Mouse (Mus musculus) midbrain, embryonic 15.5 days (tissue): ENCODE measurements around the gene Mrpl53. TPM values are rescaled to one million over a fixed set of nuclear protein-coding genes. Genes with fewer than 3 reads are reported as not detected.

Experiments used
- ATAC-seq: fragments of 200-750 bp; cut with Nextera tagmentation; replicated peaks from 2 replicates; pipeline ENCODE4 v1.8.0; 2017; ENCODE audit warnings: moderate TSS enrichment
- H3K27ac ChIP-seq: fragments of 300-500 bp; sonication (generic); 2 replicates; pipeline ENCODE4 v1.5.1; 2015; ENCODE audit warnings: mild to moderate bottlenecking, inconsistent platforms
- H3K27me3 ChIP-seq: fragments of 300-500 bp; sonication (generic); replicated peaks from 2 replicates; pipeline ENCODE4 v1.6.1; 2015; ENCODE audit warnings: inconsistent platforms
- H3K36me3 ChIP-seq: fragments of 300-500 bp; sonication (generic); replicated peaks from 2 replicates; pipeline ENCODE4 v1.6.1; 2015; ENCODE audit warnings: inconsistent platforms
- H3K4me1 ChIP-seq: fragments of 300-500 bp; sonication (generic); 2 replicates; pipeline ENCODE4 v1.6.1; 2015; ENCODE audit warnings: inconsistent platforms
- H3K4me2 ChIP-seq: fragments of 300-500 bp; sonication (generic); 2 replicates; pipeline ENCODE4 v1.6.1; 2015; ENCODE audit warnings: inconsistent platforms, mild to moderate bottlenecking, moderate library complexity
- H3K4me3 ChIP-seq: fragments of 300-500 bp; sonication (generic); 2 replicates; pipeline ENCODE4 v1.5.1; 2015; ENCODE audit warnings: mild to moderate bottlenecking, inconsistent platforms
- H3K9ac ChIP-seq: fragments of 300-500 bp; sonication (generic); 2 replicates; pipeline ENCODE4 v1.6.1; 2015; ENCODE audit warnings: mild to moderate bottlenecking, inconsistent platforms
- H3K9me3 ChIP-seq: fragments of 300-500 bp; sonication (generic); 2 replicates; pipeline ENCODE4 v1.6.1; 2016; ENCODE audit warnings: inconsistent platforms
- WGBS: fragments of 180-500 bp; shearing (Covaris S2); methylation state at CpG from one replicate; pipeline ENCODE4 v1.1.7; 2015; ENCODE audit warnings: mixed read lengths; 5-methylcytosine and 5-hydroxymethylcytosine counted together
- polyA plus RNA-seq: library from polyadenylated mRNA; unstranded; fragments of >200 nt; fragmentation: Nextera tagmentation; extraction: Ambion mirVana; gene quantifications from 2 replicates; pipeline ENCODE4 v1.2.1, GENCODE M21; 2015

Gene Mrpl53
- polyA plus RNA-seq, 1 experiment from 2014 or later, result 102 TPM

DNA sequence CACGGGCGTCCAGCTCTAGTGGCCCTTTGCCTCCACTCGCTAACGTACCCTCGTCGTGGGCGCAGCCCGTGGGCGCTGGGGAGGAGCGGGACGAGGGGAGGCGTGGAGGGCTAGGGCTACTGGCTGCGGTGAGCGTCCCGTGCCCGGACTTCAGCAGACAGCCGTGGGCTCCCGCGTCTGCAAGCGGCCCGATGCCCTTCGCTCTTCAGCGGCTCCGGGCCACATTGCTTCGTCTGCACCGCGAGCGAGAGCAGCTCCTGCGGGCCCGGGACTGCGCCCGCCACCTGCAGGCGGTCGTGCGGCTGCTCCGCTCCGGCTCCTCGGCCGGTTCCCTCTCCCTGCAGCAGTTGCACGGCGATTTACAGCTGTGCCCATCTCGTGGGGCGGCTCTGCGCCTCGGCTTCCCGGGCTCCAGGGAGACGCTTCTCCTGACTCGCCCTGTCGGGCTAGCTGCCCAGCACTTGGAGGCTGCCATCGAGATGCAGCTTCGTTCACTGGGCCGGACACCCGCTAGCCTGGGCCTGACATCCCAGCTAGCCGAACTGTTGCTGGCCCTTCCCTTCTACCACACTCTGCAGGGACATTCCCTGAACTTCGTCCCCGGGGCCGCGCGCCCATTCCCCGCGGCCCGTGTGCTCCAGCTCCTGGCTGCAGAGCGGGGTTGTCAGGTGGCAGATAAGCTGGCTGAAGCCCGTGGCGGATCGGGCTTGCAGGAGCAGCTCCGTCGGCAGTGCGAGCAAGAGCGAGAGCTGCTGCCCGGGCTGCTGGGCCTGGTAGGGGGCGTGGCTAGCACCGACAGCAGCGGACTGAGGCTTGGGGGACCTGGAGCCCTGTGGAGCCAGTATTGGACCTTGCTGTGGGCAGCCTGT, 6.9 kb upstream of the Mrpl53 start:
- Histone ChIP-seq H3K4me3 (peak overlapping the region; percentile 69), H3K9me3 (no peaks in the 10 kb centered on the region), H3K4me2 (peak overlapping the region; percentile 93), H3K27ac (peak overlapping the region; percentile 88), H3K9ac (peak overlapping the region; percentile 70), H3K36me3 (0 out of 2 replicates have a peak, but pooled peaks cover 2% of the 10 kb centered on the region), H3K4me1 (peaks cover 21% of the 10 kb centered on the region), H3K27me3 (no peaks in the 10 kb centered on the region)
- ATAC-seq, result peak; percentile 82
- WGBS, result under 1% methylated on average over 64 of the region's 74 CpGs

DNA sequence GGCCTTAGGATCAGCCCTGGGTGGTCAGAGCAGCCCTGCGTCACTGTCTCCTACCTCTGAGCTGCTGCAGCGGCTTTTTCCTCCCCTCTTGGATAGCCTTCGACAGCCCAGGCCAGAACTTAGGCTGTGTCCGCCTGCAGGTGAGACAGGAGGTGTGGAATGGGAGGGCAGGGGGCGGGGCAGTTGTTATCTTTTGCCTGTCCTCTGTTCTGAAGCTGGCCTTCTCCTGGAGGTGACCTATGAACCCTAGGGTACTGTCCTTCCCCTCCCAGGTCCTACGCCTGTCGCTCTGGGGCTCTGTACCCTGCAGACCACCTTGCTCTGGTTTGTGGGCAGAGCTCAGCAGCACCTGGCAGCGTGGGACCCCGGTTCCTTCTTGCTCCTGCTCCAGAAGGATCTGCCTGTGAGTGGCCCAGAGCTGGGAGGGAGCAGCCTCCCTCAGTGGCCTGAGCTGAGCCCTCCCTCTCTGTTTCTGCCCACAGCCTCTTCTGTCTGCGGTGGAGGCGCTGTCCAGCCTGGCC, 5.7 kb upstream of the Mrpl53 start:
- Histone ChIP-seq H3K36me3 (0 out of 2 replicates have a peak, but pooled peaks cover 2% of the 10 kb centered on the region), H3K27ac (no peak overlapping the region), H3K27me3 (no peaks in the 10 kb centered on the region), H3K9ac (peak overlapping the region; percentile 70; the same call in 1 of the 2 replicates), H3K4me2 (peak overlapping the region; percentile 93), H3K4me1 (peaks cover 29% of the 10 kb centered on the region), H3K4me3 (peak overlapping the region; percentile 69), H3K9me3 (no peaks in the 10 kb centered on the region)
- WGBS, result 43% methylated on average over 11 of the region's 11 CpGs
- no peak for ATAC-seq

DNA sequence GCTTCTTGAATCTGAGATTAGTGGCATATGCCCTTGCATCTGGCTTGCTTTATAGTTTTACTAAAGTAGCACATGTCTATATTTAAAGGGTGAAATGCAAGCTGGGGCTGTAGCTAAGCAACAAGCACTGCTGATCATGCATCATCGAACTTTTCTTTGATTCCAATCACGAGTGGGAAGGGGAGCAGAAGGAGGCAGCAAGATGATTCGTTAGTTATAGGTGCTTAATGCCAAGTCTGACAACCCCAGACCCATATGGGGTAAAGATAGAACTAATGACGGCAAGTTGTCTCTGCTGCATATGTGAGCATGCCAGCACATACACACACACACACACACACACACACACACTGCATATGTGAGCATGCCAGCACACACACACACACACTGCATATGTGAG, 4.7 kb upstream of the Mrpl53 start:
- 73% methylated on average over 4 of the region's 4 CpGs for WGBS
- Histone ChIP-seq H3K9me3 (no peaks in the 10 kb centered on the region), H3K4me3 (no peak overlapping the region), H3K9ac (no peak overlapping the region), H3K4me1 (peaks cover 34% of the 10 kb centered on the region), H3K27ac (no peak overlapping the region), H3K36me3 (0 out of 2 replicates have a peak, but pooled peaks cover 2% of the 10 kb centered on the region), H3K27me3 (no peaks in the 10 kb centered on the region), H3K4me2 (no peak overlapping the region)
- no peak for ATAC-seq

DNA sequence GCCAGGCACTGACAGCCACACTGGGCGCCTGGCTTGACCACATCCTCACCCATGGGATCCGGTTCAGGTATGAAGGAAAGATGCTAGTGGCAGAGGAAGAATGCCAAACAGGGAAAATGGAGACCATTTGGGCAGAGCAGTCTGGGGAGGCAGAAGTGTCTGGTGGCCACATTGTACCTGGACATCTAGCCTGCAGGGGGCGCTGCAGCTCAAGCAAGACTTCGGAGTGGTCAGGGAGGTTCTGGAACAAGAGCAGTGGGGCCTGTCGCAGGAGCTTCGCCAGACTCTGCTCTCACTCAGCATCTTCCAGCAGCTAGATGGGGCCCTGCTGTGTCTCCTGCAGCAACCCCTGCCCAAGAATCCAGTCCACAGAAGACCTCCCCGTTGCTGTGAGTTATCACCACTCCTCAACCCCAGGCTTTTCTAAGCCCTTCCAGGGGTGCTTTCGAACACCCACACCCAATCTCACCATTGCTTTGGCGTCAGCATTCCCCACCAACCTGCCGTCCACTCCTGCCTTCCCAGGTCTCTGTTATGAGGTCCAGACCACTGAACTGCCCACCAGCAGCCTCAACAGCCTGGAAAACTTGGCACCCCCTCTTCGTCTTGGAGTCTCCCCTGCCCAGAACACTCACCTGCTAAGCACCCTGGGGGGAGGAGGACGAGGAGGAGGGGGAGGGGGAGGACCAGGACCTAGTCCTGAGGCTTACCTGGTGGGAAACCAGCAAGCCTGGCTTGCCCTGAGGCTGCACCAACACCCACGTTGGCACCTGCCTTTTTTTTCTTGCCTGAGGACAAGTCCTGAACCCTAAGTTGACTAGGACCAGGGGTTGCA, 1.1 kb upstream of the Mrpl53 start:
- H3K9me3 ChIP-seq, result no peaks in the 10 kb centered on the region
- peaks cover 38% of the 10 kb centered on the region for H3K4me1 ChIP-seq
- H3K27me3 ChIP-seq, result no peaks in the 10 kb centered on the region
- WGBS, result 31% methylated on average over 13 of the region's 13 CpGs
- no peak overlapping the region for H3K9ac ChIP-seq
- 0 out of 2 replicates have a peak, but pooled peaks have one; percentile 2 for ATAC-seq
- peak overlapping the region; percentile 72; the same call in 1 of the 2 replicates for H3K4me3 ChIP-seq
- peak overlapping the region; percentile 77; the same call in 1 of the 2 replicates for H3K27ac ChIP-seq
- H3K4me2 ChIP-seq, result peak overlapping the region; percentile 92
- 0 out of 2 replicates have a peak, but pooled peaks cover 2% of the 10 kb centered on the region for H3K36me3 ChIP-seq

DNA sequence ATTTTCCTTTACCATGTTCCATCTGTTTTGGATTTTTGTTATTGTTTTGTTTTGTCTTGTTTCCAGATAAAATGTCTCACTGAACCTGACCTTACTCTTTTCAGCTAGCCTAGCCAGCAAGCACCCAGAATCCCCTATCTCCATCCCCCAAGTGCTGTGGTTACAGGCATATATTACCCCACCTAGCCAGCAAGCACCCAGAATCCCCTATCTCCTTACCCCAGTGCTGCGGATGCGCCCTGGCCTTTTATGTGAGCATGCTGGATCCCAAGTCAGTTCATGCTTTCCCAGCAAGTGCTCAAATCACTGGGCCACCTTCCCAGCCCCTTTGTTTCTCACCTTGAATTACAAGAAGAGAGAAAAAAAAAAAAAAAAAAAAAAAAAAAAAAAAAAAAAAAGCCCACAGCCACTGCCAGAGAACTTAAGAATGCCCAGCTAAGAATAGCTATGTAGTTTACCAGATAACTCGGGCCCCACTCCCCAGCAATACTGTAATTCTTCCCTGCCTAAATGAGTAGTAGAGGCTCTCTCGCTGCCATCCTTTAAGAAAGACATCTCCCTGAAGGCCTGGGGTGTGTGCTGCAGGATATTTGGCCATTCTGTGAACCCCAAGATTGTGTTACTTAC, 2.8 kb downstream of the Mrpl53 start:
- no peak for ATAC-seq
- Histone ChIP-seq H3K4me3 (no peak overlapping the region), H3K27ac (no peak overlapping the region), H3K9ac (no peak overlapping the region), H3K4me2 (no peak overlapping the region), H3K4me1 (peaks cover 45% of the 10 kb centered on the region), H3K9me3 (no peaks in the 10 kb centered on the region), H3K36me3 (no peaks in the 10 kb centered on the region), H3K27me3 (no peaks in the 10 kb centered on the region)
- whole genome bisulfite sequencing, result 93% methylated on average over 4 of the region's 4 CpGs

DNA sequence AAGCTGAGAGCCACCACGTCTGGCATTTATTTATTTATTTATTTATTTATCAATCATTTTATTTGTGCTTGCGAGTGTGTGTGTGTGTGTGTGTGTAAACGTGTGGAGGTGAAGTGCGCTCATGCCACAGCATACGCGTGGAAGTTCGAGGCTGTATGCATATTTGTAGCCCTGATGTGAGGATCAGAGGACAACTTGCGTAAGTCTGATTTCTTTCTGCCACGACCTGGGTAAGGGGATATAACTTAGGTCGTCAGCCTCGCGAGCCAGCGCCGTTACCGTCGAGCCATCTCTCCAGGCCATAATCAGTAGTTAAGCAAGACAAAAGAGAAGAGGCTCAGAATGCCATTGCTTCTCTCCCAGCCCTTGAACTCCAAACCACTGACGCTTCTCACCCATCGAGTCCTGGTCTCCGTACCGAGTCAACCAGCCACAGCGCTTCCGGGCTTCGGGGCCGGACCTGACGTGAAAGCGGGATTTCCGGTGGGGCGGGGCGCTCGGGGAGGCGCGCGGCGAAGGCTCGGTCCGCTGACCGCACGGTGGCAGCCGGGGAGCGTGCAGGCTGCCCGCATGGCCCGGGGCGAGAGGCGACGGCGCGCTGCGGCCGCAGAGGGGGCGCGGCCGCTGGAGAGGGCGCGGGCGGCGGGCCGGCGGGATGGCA, 6.3 kb downstream of the Mrpl53 start, which contains the start of gene Mogs:
TSS of gene Mogs (plus strand) at position 486 of the 661 bp plus-strand sequence.
- ATAC-seq, result peak; percentile 89
- H3K9ac ChIP-seq, result peak within 1 kb of the TSS; percentile 84
- H3K27ac ChIP-seq, result peak within 1 kb of the TSS; percentile 85
- no peaks in the 10 kb centered on the region for H3K9me3 ChIP-seq
- peak within 1 kb of the TSS; percentile 90 for H3K4me3 ChIP-seq
- peak within 1 kb of the TSS; percentile 97 for H3K4me2 ChIP-seq
- WGBS, result 1% methylated on average over 55 of the region's 58 CpGs
- peaks cover 6% of the 10 kb centered on the region; the same call in 1 of the 2 replicates for H3K36me3 ChIP-seq
- no peaks in the 10 kb centered on the region for H3K27me3 ChIP-seq
- H3K4me1 ChIP-seq, result peaks cover 54% of the 10 kb centered on the region

DNA sequence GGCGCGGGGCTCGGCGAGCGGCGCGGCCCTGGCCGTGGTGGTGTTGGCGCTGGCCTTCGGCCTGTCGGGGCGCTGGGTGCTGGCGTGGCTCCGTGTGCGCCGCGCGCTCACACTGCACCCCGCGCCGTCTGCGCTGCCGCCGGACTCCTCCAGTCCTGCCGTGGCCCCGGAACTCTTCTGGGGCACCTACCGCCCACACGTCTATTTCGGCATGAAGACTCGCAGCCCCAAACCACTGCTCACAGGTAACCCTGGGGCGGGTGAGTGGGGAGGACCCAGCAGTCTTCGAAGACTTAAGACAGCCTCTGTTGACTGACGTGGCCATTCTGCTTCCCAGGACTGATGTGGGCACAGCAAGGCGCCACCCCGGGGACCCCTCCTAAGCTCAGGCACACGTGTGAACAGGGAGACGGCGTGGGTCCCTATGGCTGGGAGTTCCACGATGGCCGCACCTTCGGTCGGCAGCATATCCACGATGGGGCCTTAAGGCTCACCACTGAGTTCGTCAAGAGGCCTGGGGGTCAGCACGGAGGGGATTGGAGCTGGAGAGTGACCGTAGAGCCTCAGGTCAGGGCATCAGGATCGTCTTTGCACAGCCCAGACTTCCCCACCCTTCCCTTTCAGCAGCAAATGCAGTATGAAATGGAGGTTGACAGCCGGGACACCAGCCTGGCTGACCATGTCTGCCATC, 7.0 kb downstream of the Mrpl53 start:
- 2% methylated on average over 45 of the region's 48 CpGs for WGBS

DNA sequence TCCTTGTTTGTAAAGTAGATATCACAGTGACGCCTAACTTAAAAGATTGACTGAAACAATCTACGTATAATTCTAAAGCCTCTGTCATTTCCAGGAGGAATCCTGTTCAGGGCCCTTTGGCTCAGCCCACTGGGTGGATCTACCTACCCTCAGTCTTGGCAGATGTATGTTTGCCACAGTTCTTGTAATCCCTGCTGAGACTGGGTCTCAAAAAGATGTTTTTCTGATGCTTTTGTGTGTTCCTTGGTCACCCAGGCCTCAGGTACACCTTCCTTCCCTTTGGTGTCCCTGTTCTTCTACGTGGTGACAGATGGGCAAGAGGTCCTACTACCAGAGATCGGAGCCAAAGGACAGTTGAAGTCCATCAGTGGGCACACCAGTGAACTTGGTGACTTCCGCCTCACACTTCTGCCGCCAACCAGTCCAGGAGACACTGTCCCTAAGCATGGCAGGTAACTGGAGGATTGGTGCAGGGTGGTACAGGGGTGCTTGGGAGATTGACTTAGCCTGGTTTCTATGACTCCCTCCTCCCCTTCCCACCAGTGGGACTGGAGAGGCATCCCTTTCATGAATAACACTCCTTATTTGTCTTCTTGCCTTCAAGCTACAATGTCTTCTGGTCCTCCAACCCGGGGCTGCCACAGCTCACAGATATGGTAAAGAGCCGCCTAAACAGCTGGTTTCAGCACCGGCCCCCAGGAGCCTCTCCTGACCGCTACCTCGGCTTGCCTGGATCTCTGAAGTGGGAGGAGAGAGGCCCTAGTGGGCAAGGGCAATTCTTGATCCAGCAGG, 7.7 kb downstream of the Mrpl53 start:
- H3K4me2 ChIP-seq, result peak overlapping the region; percentile 97
- H3K4me1 ChIP-seq, result peaks cover 51% of the 10 kb centered on the region
- H3K27ac ChIP-seq, result no peak overlapping the region
- peak overlapping the region; percentile 90 for H3K4me3 ChIP-seq
- peak overlapping the region; percentile 84 for H3K9ac ChIP-seq
- H3K27me3 ChIP-seq, result no peaks in the 10 kb centered on the region
- no peaks in the 10 kb centered on the region for H3K9me3 ChIP-seq
- WGBS, result 81% methylated on average over 11 of the region's 11 CpGs
- ATAC-seq, result no peak
- peaks cover 6% of the 10 kb centered on the region; the same call in 1 of the 2 replicates for H3K36me3 ChIP-seq

More for the DNA sequence above, 7.0 kb downstream of the Mrpl53 start:
- no peaks in the 10 kb centered on the region for H3K9me3 ChIP-seq
- ATAC-seq, result peak; percentile 59
- peak overlapping the region; percentile 97 for H3K4me2 ChIP-seq
- H3K9ac ChIP-seq, result peak overlapping the region; percentile 84
- H3K36me3 ChIP-seq, result peaks cover 6% of the 10 kb centered on the region; the same call in 1 of the 2 replicates
- H3K27me3 ChIP-seq, result no peaks in the 10 kb centered on the region
- H3K4me3 ChIP-seq, result peak overlapping the region; percentile 90
- H3K27ac ChIP-seq, result peak overlapping the region; percentile 85
- peaks cover 53% of the 10 kb centered on the region for H3K4me1 ChIP-seq

DNA sequence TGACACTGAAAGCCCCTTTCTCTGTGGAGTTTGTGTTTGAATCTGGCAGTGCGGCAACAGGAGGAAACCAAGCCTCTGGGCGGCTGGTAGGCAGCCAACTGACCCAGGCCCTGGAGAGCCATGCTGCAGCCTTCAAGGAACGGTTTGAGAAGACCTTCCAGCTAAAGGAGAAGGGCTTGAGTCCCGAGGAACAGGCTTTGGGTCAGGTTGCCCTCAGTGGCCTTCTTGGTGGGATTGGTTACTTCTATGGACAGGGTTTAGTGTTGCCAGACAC, 8.3 kb downstream of the Mrpl53 start:
- Histone ChIP-seq H3K4me1 (peaks cover 56% of the 10 kb centered on the region), H3K27ac (no peak overlapping the region), H3K9me3 (no peaks in the 10 kb centered on the region), H3K9ac (no peak overlapping the region), H3K4me3 (peak overlapping the region; percentile 90; the same call in 1 of the 2 replicates), H3K4me2 (peak overlapping the region; percentile 97; the same call in 1 of the 2 replicates), H3K27me3 (no peaks in the 10 kb centered on the region), H3K36me3 (peaks cover 6% of the 10 kb centered on the region; the same call in 1 of the 2 replicates)
- 83% methylated on average over 4 of the region's 4 CpGs for WGBS
- no peak for ATAC-seq

DNA sequence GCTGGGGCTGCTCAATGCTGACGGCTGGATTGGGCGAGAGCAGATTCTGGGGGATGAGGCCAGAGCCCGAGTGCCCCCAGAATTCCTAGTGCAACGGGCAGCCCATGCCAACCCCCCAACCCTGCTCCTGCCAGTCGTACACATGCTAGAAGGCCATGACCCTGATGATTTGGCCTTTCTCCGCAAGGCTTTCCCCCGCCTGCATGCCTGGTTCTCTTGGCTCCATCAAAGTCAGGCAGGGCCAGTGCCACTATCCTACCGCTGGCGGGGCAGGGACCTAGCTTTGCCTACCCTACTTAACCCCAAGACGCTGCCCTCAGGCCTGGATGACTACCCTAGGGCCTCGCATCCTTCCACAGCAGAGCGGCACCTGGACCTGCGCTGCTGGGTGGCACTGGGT, 8.8 kb downstream of the Mrpl53 start:
- H3K4me1 ChIP-seq, result peaks cover 61% of the 10 kb centered on the region
- no peak for ATAC-seq
- H3K4me2 ChIP-seq, result no peak overlapping the region
- H3K27ac ChIP-seq, result no peak overlapping the region
- no peak overlapping the region for H3K4me3 ChIP-seq
- no peaks in the 10 kb centered on the region for H3K9me3 ChIP-seq
- WGBS, result 94% methylated on average over 13 of the region's 13 CpGs
- peaks cover 6% of the 10 kb centered on the region; the same call in 1 of the 2 replicates for H3K36me3 ChIP-seq
- no peaks in the 10 kb centered on the region for H3K27me3 ChIP-seq
- no peak overlapping the region for H3K9ac ChIP-seq
